Mouse (Mus musculus): Measurements from ENCODE around the gene Gng12.

The Gng12 gene

GRCm38 (mm10) chr6:66915592-66915991 lies 19.4 kb downstream of the Gng12 start:
- no peak for DNase-seq (ENCODE audit: extremely low spot score, low read depth, low spot score)

GRCm38 (mm10) chr6:66917032-66917431 lies 20.8 kb downstream of the Gng12 start:
- no peak for DNase-seq (ENCODE audit: extremely low spot score, low read depth, low spot score)

- DNase-seq (ENCODE audit: extremely low spot score, low read depth, low spot score), result no peak
These were observed 24.6 kb downstream of the Gng12 start for GRCm38 (mm10) chr6:66920786-66921185.

- no peak for DNase-seq (ENCODE audit: extremely low spot score, low read depth, low spot score)
These were observed 25.6 kb downstream of the Gng12 start for GRCm38 (mm10) chr6:66921755-66922154.

GRCm38 (mm10) chr6:66922501-66922900 lies 26.3 kb downstream of the Gng12 start:
- no peak for DNase-seq (ENCODE audit: extremely low spot score, low read depth, low spot score)

GRCm38 (mm10) chr6:66923851-66924250 lies 27.7 kb downstream of the Gng12 start:
- DNase-seq (ENCODE audit: extremely low spot score, low read depth, low spot score), result no peak

GRCm38 (mm10) chr6:66924315-66924965 lies 28.2 kb downstream of the Gng12 start:
- DNase-seq (ENCODE audit: extremely low spot score, low read depth, low spot score), result no peak

GRCm38 (mm10) chr6:66926269-66926668 lies 30.1 kb downstream of the Gng12 start:
- peak; percentile 58 for DNase-seq (ENCODE audit: extremely low spot score, low read depth, low spot score)

GRCm38 (mm10) chr6:66928972-66929645 lies 32.9 kb downstream of the Gng12 start:
- DNase-seq (ENCODE audit: extremely low spot score, low read depth, low spot score), result no peak

- DNase-seq (ENCODE audit: extremely low spot score, low read depth, low spot score), result no peak
These were observed 33.5 kb downstream of the Gng12 start for GRCm38 (mm10) chr6:66929694-66930093.

- DNase-seq (ENCODE audit: extremely low spot score, low read depth, low spot score), result no peak
These were observed 36.1 kb downstream of the Gng12 start for GRCm38 (mm10) chr6:66932206-66932819.

GRCm38 (mm10) chr6:66940656-66941235 lies 44.5 kb downstream of the Gng12 start:
- no peak for DNase-seq (ENCODE audit: extremely low spot score, low read depth, low spot score)

- no peak for DNase-seq (ENCODE audit: extremely low spot score, low read depth, low spot score)
These were observed 45.6 kb downstream of the Gng12 start for GRCm38 (mm10) chr6:66941792-66942191.

GRCm38 (mm10) chr6:66942826-66943225 lies 46.6 kb downstream of the Gng12 start:
- DNase-seq (ENCODE audit: extremely low spot score, low read depth, low spot score), result no peak

GRCm38 (mm10) chr6:66943367-66944189 lies 47.4 kb downstream of the Gng12 start:
- no peak for DNase-seq (ENCODE audit: extremely low spot score, low read depth, low spot score)

GRCm38 (mm10) chr6:66944190-66945003 lies 48.2 kb downstream of the Gng12 start:
- DNase-seq (ENCODE audit: extremely low spot score, low read depth, low spot score), result no peak

GRCm38 (mm10) chr6:66945004-66945356 lies 48.8 kb downstream of the Gng12 start:
- no peak for DNase-seq (ENCODE audit: extremely low spot score, low read depth, low spot score)

GRCm38 (mm10) chr6:66948111-66948510 lies 51.9 kb downstream of the Gng12 start:
- no peak for DNase-seq (ENCODE audit: extremely low spot score, low read depth, low spot score)

GRCm38 (mm10) chr6:66948848-66949247 lies 52.7 kb downstream of the Gng12 start:
- no peak for DNase-seq (ENCODE audit: extremely low spot score, low read depth, low spot score)

- no peak for DNase-seq (ENCODE audit: extremely low spot score, low read depth, low spot score)
These were observed 55.7 kb downstream of the Gng12 start for GRCm38 (mm10) chr6:66951726-66952418.
